Mouse (Mus musculus) hindbrain, postnatal 0 days (tissue): Measurements from ENCODE around the gene Smarcd2. TPM values are rescaled to one million over a fixed set of nuclear protein-coding genes. Genes with fewer than 3 reads are reported as not detected.
"Not testable (repeated sequence)": the region's sequence is repeated elsewhere in the genome, so short reads cannot be mapped to it uniquely, and the experiment has no call there.

Experiments used
- ATAC-seq: fragments of 200-750 bp; cut with Nextera tagmentation; 2 replicates; pipeline ENCODE4 v1.8.0; 2017; ENCODE audit warnings: mild to moderate bottlenecking, moderate TSS enrichment, moderate library complexity
- DNase-seq: peaks from one replicate; pipeline ENCODE4 v3.0.0-alpha.2; 2015; ENCODE audit warnings: low spot score
- H3K27ac ChIP-seq: fragments of 300-500 bp; sonication (generic); 2 replicates; pipeline ENCODE4 v1.5.1; 2014; ENCODE audit warnings: mild to moderate bottlenecking
- H3K27me3 ChIP-seq: fragments of 300-500 bp; sonication (generic); 2 replicates; pipeline ENCODE4 v1.6.1; 2014; ENCODE audit warnings: low read length, mixed read lengths; ENCODE audit not compliant: insufficient read depth
- H3K36me3 ChIP-seq: fragments of 300-500 bp; sonication (generic); 2 replicates; pipeline ENCODE4 v1.6.1; 2014; ENCODE audit warnings: low read length, mixed read lengths; ENCODE audit not compliant: insufficient read depth
- H3K4me1 ChIP-seq: fragments of 300-500 bp; sonication (generic); 2 replicates; pipeline ENCODE4 v1.6.1; 2014; ENCODE audit warnings: antibody characterized with exemption, low read length, mixed read lengths; ENCODE audit not compliant: insufficient read depth
- H3K4me2 ChIP-seq: fragments of 300-500 bp; sonication (generic); 2 replicates; pipeline ENCODE4 v1.6.1; 2014; ENCODE audit warnings: low read depth, mild to moderate bottlenecking, low read length, moderate library complexity, mixed read lengths
- H3K4me3 ChIP-seq: fragments of 300-500 bp; sonication (generic); 2 replicates; pipeline ENCODE4 v1.5.1; 2014; ENCODE audit warnings: low read length
- H3K9ac ChIP-seq: fragments of 300-500 bp; sonication (generic); replicated peaks from 2 replicates; pipeline ENCODE4 v1.6.1; 2014; ENCODE audit warnings: mild to moderate bottlenecking, low read length, moderate library complexity, mixed read lengths
- H3K9me3 ChIP-seq: fragments of 300-500 bp; sonication (generic); 2 replicates; pipeline ENCODE4 v1.6.1; 2016; ENCODE audit warnings: low read length, mixed read lengths
- CTCF ChIP-seq: IDR thresholded peaks from 2 replicates; pipeline ENCODE4 v1.5.1; 2016; ENCODE audit warnings: antibody characterized with exemption, control low read depth, low read depth
- WGBS: fragments of 180-500 bp; shearing (Covaris S2); extraction: QIAGEN DNeasy Blood & Tissue Kit; methylation state at CpG from one replicate; pipeline ENCODE4 v1.1.7; 2014; 5-methylcytosine and 5-hydroxymethylcytosine counted together
- polyA plus RNA-seq: library from polyadenylated mRNA; unstranded; fragments of >200 nt; fragmentation: Nextera tagmentation; extraction: Ambion mirVana; gene quantifications from 2 replicates; pipeline ENCODE4 v1.2.1, GENCODE M21; 2015
- total RNA-seq: library from RNA; depleted of rRNA; stranded (reverse); fragments of >200 nt; gene quantifications from 2 replicates; pipeline ENCODE4 v1.2.3, GENCODE M21; 2014

The Smarcd2 gene
- total and polyA plus RNA-seq, 2 experiments from 2014 or later: 10.4 to 26.8 TPM

GRCm38 (mm10) chr11:106255685-106256451, 16.9 kb downstream of the Smarcd2 start, which contains the start of the genes Ftsj3 and Psmc5:
Gene Ftsj3 (minus strand): TSS chr11:106256079.
Gene Psmc5 (plus strand): TSS chr11:106256154.
- DNase-seq: peak; percentile 98
- Histone ChIP-seq H3K4me2 (peak within 1 kb of the TSS; percentile 91), H3K27me3 (no peaks in the 10 kb centered on the region), H3K9me3 (no peaks in the 10 kb centered on the region), H3K4me1 (peaks cover 5% of the 10 kb centered on the region), H3K36me3 (peaks cover 35% of the 10 kb centered on the region; the same call in 1 of the 2 replicates), H3K4me3 (peak within 1 kb of the TSS; percentile 61), H3K9ac (peak within 1 kb of the TSS; percentile 74), H3K27ac (peak within 1 kb of the TSS; percentile 85)
- peak; percentile 96 for ATAC-seq
- under 1% methylated on average over 42 of the region's 42 CpGs for WGBS
- peak; percentile 60 for TF ChIP-seq CTCF

GRCm38 (mm10) chr11:106255174-106255573, 17.6 kb downstream of the Smarcd2 start:
- ATAC-seq (no peak), DNase-seq (peak; percentile 13)
- no peaks in the 10 kb centered on the region for H3K9me3 ChIP-seq
- WGBS: 4% methylated on average over 22 of the region's 22 CpGs
- H3K27me3 ChIP-seq: no peaks in the 10 kb centered on the region
- H3K4me1 ChIP-seq: peaks cover 5% of the 10 kb centered on the region
- peak overlapping the region; percentile 61 for H3K4me3 ChIP-seq
- no peak for TF ChIP-seq CTCF
- peaks cover 42% of the 10 kb centered on the region for H3K36me3 ChIP-seq
- peak overlapping the region; percentile 91 for H3K4me2 ChIP-seq
- H3K9ac ChIP-seq: peak overlapping the region; percentile 74
- H3K27ac ChIP-seq: no peak overlapping the region; the same call in 1 of the 2 replicates

- H3K9me3 ChIP-seq: no peaks in the 10 kb centered on the region
- no peak for ATAC-seq
- H3K36me3 ChIP-seq: peaks cover 46% of the 10 kb centered on the region
- no peaks in the 10 kb centered on the region for H3K27me3 ChIP-seq
- H3K4me3 ChIP-seq: peak overlapping the region; percentile 61
- no peak overlapping the region for H3K27ac ChIP-seq
- H3K4me2 ChIP-seq: peak overlapping the region; percentile 91
- peak overlapping the region; percentile 74 for H3K9ac ChIP-seq
- WGBS: 25% methylated on average over 2 of the region's 2 CpGs
- peaks cover 5% of the 10 kb centered on the region for H3K4me1 ChIP-seq
- no peak for TF ChIP-seq CTCF
- no peak for DNase-seq
Observed at GRCm38 (mm10) chr11:106254767-106255166, 18.0 kb downstream of the Smarcd2 start.

GRCm38 (mm10) chr11:106249326-106249725, 23.4 kb downstream of the Smarcd2 start:
- Histone ChIP-seq H3K27me3 (no peaks in the 10 kb centered on the region), H3K4me3 (no peak overlapping the region), H3K27ac (no peak overlapping the region), H3K36me3 (peaks cover 89% of the 10 kb centered on the region), H3K4me2 (no peak overlapping the region), H3K9ac (no peak overlapping the region), H3K4me1 (no peaks in the 10 kb centered on the region), H3K9me3 (0 out of 2 replicates have a peak, but pooled peaks cover 3% of the 10 kb centered on the region)
- ATAC-seq (no peak), DNase-seq (no peak)
- no peak for TF ChIP-seq CTCF
- WGBS: 90% methylated on average over 7 of the region's 7 CpGs

GRCm38 (mm10) chr11:106246834-106247233, 25.9 kb downstream of the Smarcd2 start:
- TF ChIP-seq CTCF: peak; percentile 58
- H3K27ac ChIP-seq: no peak overlapping the region
- H3K27me3 ChIP-seq: no peaks in the 10 kb centered on the region
- H3K4me1 ChIP-seq: no peaks in the 10 kb centered on the region
- H3K36me3 ChIP-seq: peaks cover 91% of the 10 kb centered on the region
- 0 out of 2 replicates have a peak, but pooled peaks cover 3% of the 10 kb centered on the region for H3K9me3 ChIP-seq
- 98% methylated on average over 1 of the region's 1 CpGs for WGBS
- H3K4me3 ChIP-seq: no peak overlapping the region
- H3K9ac ChIP-seq: no peak overlapping the region
- ATAC-seq (no peak), DNase-seq (peak; percentile 30)
- H3K4me2 ChIP-seq: no peak overlapping the region

GRCm38 (mm10) chr11:106233978-106234377, 38.8 kb downstream of the Smarcd2 start:
- H3K9me3 ChIP-seq, H3K27ac ChIP-seq, H3K4me3 ChIP-seq, H3K4me2 ChIP-seq, H3K4me1 ChIP-seq, ATAC-seq, H3K27me3 ChIP-seq, DNase-seq, H3K9ac ChIP-seq: not testable (repeated sequence)
- peaks cover 52% of the 10 kb centered on the region for H3K36me3 ChIP-seq
- TF ChIP-seq CTCF: peak; percentile 27
- 85% methylated on average over 8 of the region's 8 CpGs for WGBS

- no peaks in the 10 kb centered on the region for H3K9me3 ChIP-seq
- WGBS: 92% methylated on average over 3 of the region's 3 CpGs
- peaks cover 12% of the 10 kb centered on the region for H3K4me1 ChIP-seq
- no peak overlapping the region for H3K4me3 ChIP-seq
- DNase-seq (no peak), ATAC-seq (no peak)
- no peak overlapping the region for H3K27ac ChIP-seq
- no peak for TF ChIP-seq CTCF
- no peak overlapping the region for H3K9ac ChIP-seq
- H3K4me2 ChIP-seq: no peak overlapping the region
- no peaks in the 10 kb centered on the region for H3K27me3 ChIP-seq
- peaks cover 11% of the 10 kb centered on the region; the same call in 1 of the 2 replicates for H3K36me3 ChIP-seq
Observed at GRCm38 (mm10) chr11:106220603-106221002, 52.2 kb downstream of the Smarcd2 start.
